Mouse (Mus musculus): ENCODE measurements around the gene Gdf15. TPM values are rescaled to one million over a fixed set of nuclear protein-coding genes. Genes with fewer than 3 reads are reported as not detected.

The Gdf15 gene
- total and polyA plus RNA-seq, 3 experiments = 0.15 to 0.63 TPM; not detected in 1

DNA sequence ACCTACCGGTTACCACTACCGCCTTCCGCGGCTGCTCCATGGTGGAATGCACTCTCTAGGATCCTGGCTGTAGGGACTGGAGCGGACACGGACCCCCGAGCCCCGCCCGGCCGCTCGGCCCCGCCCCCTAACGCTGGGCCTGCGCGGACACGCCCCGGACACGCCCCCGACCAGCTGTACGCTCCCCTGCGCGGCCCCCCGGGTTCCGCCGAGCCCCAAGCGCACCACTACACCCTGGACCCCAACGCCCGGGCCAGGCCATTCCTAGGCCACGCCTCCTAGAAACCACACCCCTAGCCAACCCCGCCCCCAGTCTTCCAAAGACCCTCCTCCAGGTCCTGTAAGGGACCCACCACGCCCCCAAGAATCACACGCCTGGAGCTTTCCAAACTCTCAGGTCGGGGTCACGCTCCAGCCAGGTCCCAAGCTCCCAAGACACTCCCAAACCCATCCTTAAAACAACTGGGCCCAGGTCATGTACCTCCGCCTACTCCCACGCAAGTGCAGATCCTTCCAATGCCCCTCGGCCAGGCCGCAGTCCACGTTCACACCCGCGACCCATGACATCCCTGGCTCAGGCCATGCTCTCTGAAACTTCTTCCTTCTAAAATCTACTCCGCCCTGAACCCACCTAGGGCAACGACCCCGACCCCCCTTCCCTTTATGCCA lies 27.5 kb upstream of the Gdf15 start (continued):
- TF ChIP-seq TAL1 (IDR thresholded peaks at IDR 0.05; ENCODE audit: low read length) = no peak
- TF ChIP-seq ELF1 (IDR thresholded peaks at IDR 0.05; ENCODE audit: low read depth, low read length) = no peak
- peak; percentile 84; the same call in 1 of the 2 replicates for TF ChIP-seq ETS1 (IDR thresholded peaks at IDR 0.05; ENCODE audit: low read depth, low read length)

- Histone ChIP-seq H3K36me3 (ENCODE audit: control insufficient read depth in 1 of 2, insufficient read depth in 2 of 2, low read length in 2 of 2) (no peaks in the 10 kb centered on the region), H3K27ac (ENCODE audit: control insufficient read depth, low read depth, low read length) (0 out of 2 replicates have a peak overlapping the region, but pooled peaks have one; percentile 1), H3K27me3 (ENCODE audit: control insufficient read depth in 1 of 2, insufficient read depth in 2 of 2, low read length in 2 of 2) (no peaks in the 10 kb centered on the region), H3K4me3 (ENCODE audit: control insufficient read depth in 1 of 2, insufficient read depth in 1 of 2, low read depth in 2 of 2, low read length in 2 of 2) (peak overlapping the region; percentile 75 to 99), H3K9ac (ENCODE audit: control insufficient read depth, low read depth, low read length, poor library complexity, severe bottlenecking) (peak overlapping the region; percentile 83), H3K9me3 (replicated peaks; ENCODE audit: insufficient read depth, low read length) (no peaks in the 10 kb centered on the region), H3K79me2 (ENCODE audit: control insufficient read depth, insufficient read depth, low read length, poor library complexity) (no peaks in the 10 kb centered on the region), H3K4me1 (ENCODE audit: control insufficient read depth in 1 of 2, insufficient read depth in 2 of 2, low read length in 2 of 2) (peaks cover 4 to 9% of the 10 kb centered on the region in 2 experiments; a peak in 3 of 4 replicates)
- TF ChIP-seq UBTF (IDR thresholded peaks at IDR 0.05; ENCODE audit: borderline replicate concordance, insufficient read depth, low read depth, low read length) (0 out of 2 replicates have a peak, but pooled peaks have one; percentile 78), BHLHE40 (IDR thresholded peaks at IDR 0.05; ENCODE audit: borderline replicate concordance, low read depth, low read length) (no peak), MXI1 (IDR thresholded peaks at IDR 0.05; ENCODE audit: low read depth, low read length) (0 out of 2 replicates have a peak, but pooled peaks have one; percentile 5), MAZ (IDR thresholded peaks at IDR 0.05; ENCODE audit: low read depth, low read length) (no peak)
- DNase-seq (ENCODE audit: low read depth, low spot score) = no peak
Observed at GRCm38 (mm10) chr8:70658897-70659603, 26.8 kb upstream of the Gdf15 start.

- H3K9ac ChIP-seq (ENCODE audit: control insufficient read depth, low read depth, low read length, poor library complexity, severe bottlenecking) = no peak overlapping the region
- DNase-seq (ENCODE audit: low read depth, low spot score) = no peak
- H3K36me3 ChIP-seq (ENCODE audit: control insufficient read depth in 1 of 2, insufficient read depth in 2 of 2, low read length in 2 of 2) = no peaks in the 10 kb centered on the region
- no peak overlapping the region for H3K4me3 ChIP-seq (ENCODE audit: control insufficient read depth in 1 of 2, insufficient read depth in 1 of 2, low read depth in 2 of 2, low read length in 2 of 2)
- TF ChIP-seq TCF12 (IDR thresholded peaks at IDR 0.05; ENCODE audit: low read depth, low read length) (no peak), CHD1 (IDR thresholded peaks at IDR 0.05; ENCODE audit: low read depth, low read length) (no peak), ZKSCAN1 (IDR thresholded peaks at IDR 0.05; ENCODE audit: low read depth, low read length) (no peak), MEF2A (IDR thresholded peaks at IDR 0.05; ENCODE audit: extremely low read depth, insufficient replicate concordance, low read depth, low read length, poor library complexity, severe bottlenecking) (no peak), USF1 (IDR thresholded peaks at IDR 0.05; ENCODE audit: low read depth, low read length) (no peak), KAT2A (conservative IDR thresholded peaks at IDR 0.05; ENCODE audit: low read depth, low read length) (no peak), HCFC1 (IDR thresholded peaks at IDR 0.05; ENCODE audit: low read depth, low read length) (no peak), ZNF384 (IDR thresholded peaks at IDR 0.05; ENCODE audit: low read depth, low read length) (no peak), ETS1 (IDR thresholded peaks at IDR 0.05; ENCODE audit: low read depth, low read length) (no peak), ZC3H11A (IDR thresholded peaks at IDR 0.05; ENCODE audit: low read depth, low read length) (no peak), TAL1 (IDR thresholded peaks at IDR 0.05; ENCODE audit: low read length) (no peak), TBP (IDR thresholded peaks at IDR 0.05; ENCODE audit: low read depth, low read length) (no peak), USF2 (IDR thresholded peaks at IDR 0.05; ENCODE audit: borderline replicate concordance in 1 of 2, insufficient read depth in 1 of 2, low read depth in 1 of 2, low read length in 2 of 2) (no peak)
- H3K27ac ChIP-seq (ENCODE audit: control insufficient read depth, low read depth, low read length) = no peak overlapping the region
- H3K27me3 ChIP-seq (ENCODE audit: control insufficient read depth in 1 of 2, insufficient read depth in 2 of 2, low read length in 2 of 2) = no peaks in the 10 kb centered on the region
- H3K9me3 ChIP-seq (replicated peaks; ENCODE audit: insufficient read depth, low read length) = no peaks in the 10 kb centered on the region
- H3K79me2 ChIP-seq (ENCODE audit: control insufficient read depth, insufficient read depth, low read length, poor library complexity) = no peaks in the 10 kb centered on the region
- H3K4me1 ChIP-seq (ENCODE audit: control insufficient read depth in 1 of 2, insufficient read depth in 2 of 2, low read length in 2 of 2) = peaks cover 4 to 9% of the 10 kb centered on the region in 2 experiments; a peak in 3 of 4 replicates
Observed at GRCm38 (mm10) chr8:70657739-70658138, 25.5 kb upstream of the Gdf15 start.

Measured in MEL (cell line).